ENCODE assay signal across 8 mouse cellular contexts in the genomic region with DNA sequence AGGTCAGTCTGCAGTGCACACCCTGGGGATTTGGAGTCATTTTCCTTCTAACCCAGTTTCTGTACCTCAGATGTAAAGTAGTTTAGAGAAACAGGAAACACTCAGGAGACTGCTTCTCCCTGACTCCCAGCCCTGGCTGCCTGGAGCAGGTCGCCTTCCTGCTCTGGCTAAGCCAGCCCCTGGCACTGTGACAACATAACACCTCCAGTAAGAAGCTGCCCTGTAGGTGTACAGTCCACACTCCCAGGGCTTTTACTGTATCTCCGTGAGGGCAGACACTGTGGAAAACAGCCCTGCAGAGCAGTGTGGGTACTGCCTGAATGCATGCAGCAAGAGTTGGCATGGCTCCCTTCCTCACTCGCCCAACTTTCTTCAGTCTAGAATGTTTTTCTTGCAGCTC. TPM values are rescaled to one million over a fixed set of nuclear protein-coding genes. Genes with fewer than 3 reads are reported as not detected.
DNase-seq lines count a peak whose midpoint lies in the region; ATAC-seq lines count a peak whose summit lies in the region.

No protein-coding gene starts in this region.

- no peak for ATAC-seq in heart, embryonic 14.5 days (ENCODE audit: insufficient number of reproducible peaks, insufficient read depth, low FRiP score, low read depth)
- ATAC-seq in neural tube, embryonic 14.5 days (ENCODE audit: low read depth), result no peak

- H3K36me3 ChIP-seq in heart, embryonic 14.5 days (ENCODE audit: control insufficient read depth, insufficient read depth, low read length), result peaks cover 23% of the 10 kb centered on the region
- no peaks in the 10 kb centered on the region for H3K36me3 ChIP-seq in neural tube, embryonic 14.5 days (ENCODE audit: control insufficient read depth, insufficient read depth, low read length)

- DNase-seq in adrenal gland, adult (ENCODE audit: inconsistent age in 2 of 2, low spot score in 1 of 2), result peak; percentile 33 to 71
- DNase-seq in adrenal gland, adult 8-10 months, result no peak
- DNase-seq in cerebellum, adult 9-10 months, result peak; percentile 89
- peak; percentile 75 for DNase-seq in kidney, postnatal 14 days
- no peak for DNase-seq in urinary bladder, postnatal 10 days (ENCODE audit: low spot score)
- no peak for DNase-seq in urinary bladder, postnatal 14 days (ENCODE audit: low spot score)

- no peaks in the 10 kb centered on the region for H3K9me3 ChIP-seq in heart, embryonic 14.5 days (ENCODE audit: control insufficient read depth, low read length)
- H3K9me3 ChIP-seq in neural tube, embryonic 14.5 days (ENCODE audit: control insufficient read depth, low read length), result no peaks in the 10 kb centered on the region

- peak overlapping the region; percentile 10 to 94 for H3K27ac ChIP-seq in heart, embryonic 14.5 days (replicated peaks in 1 of 2; ENCODE audit: control insufficient read depth in 1 of 2, insufficient read depth in 1 of 2, low read depth in 2 of 2, low read length in 2 of 2)
- no peak overlapping the region for H3K27ac ChIP-seq in neural tube, embryonic 14.5 days (ENCODE audit: low read depth, low read length)

- peak overlapping the region; percentile 97 for H3K9ac ChIP-seq in heart, embryonic 14.5 days (ENCODE audit: low read length)
- H3K9ac ChIP-seq in neural tube, embryonic 14.5 days (replicated peaks; ENCODE audit: low read depth, low read length), result no peak overlapping the region

- H3K4me3 ChIP-seq in heart, embryonic 14.5 days (ENCODE audit: control insufficient read depth in 1 of 2, insufficient read depth in 1 of 2, low read depth in 1 of 2, low read length in 2 of 2), result peak overlapping the region in 1 of 2 experiments; percentile 95; a peak in 1 of 4 replicates
- peak overlapping the region; percentile 8; the same call in 1 of the 2 replicates for H3K4me3 ChIP-seq in neural tube, embryonic 14.5 days (ENCODE audit: low read depth, low read length)

- H3K4me2 ChIP-seq in heart, embryonic 14.5 days (ENCODE audit: low read length), result peak overlapping the region; percentile 91
- H3K4me2 ChIP-seq in neural tube, embryonic 14.5 days (ENCODE audit: low read depth, low read length), result peak overlapping the region; percentile 100

- no peaks in the 10 kb centered on the region for H3K27me3 ChIP-seq in heart, embryonic 14.5 days (ENCODE audit: control insufficient read depth, insufficient read depth, low read length)
- H3K27me3 ChIP-seq in neural tube, embryonic 14.5 days (ENCODE audit: control insufficient read depth, insufficient read depth, low read length), result no peaks in the 10 kb centered on the region

- 32% methylated on average over 3 of the region's 3 CpGs for WGBS in heart, embryonic 14.5 days
- 51% methylated on average over 3 of the region's 3 CpGs for WGBS in neural tube, embryonic 14.5 days

- H3K4me1 ChIP-seq in heart, embryonic 14.5 days (ENCODE audit: control insufficient read depth in 2 of 2, insufficient read depth in 2 of 2, low read length in 2 of 2), result peaks cover 61 to 71% of the 10 kb centered on the region in 2 experiments
- H3K4me1 ChIP-seq in neural tube, embryonic 14.5 days (ENCODE audit: control insufficient read depth, insufficient read depth, low read length), result peaks cover 72% of the 10 kb centered on the region

RNA-seq across cellular contexts. Expression of a gene that starts 3.4 kb away (rescaled TPM):
- total RNA-seq in adrenal gland, adult 8-10 months (2022), result 10 to 100 TPM; 38.6 to 50.0 (median 46.5) TPM
- polyA plus RNA-seq in heart, embryonic 14.5 days (2014; fragmentation: Nextera tagmentation; extraction: Ambion mirVana), result 4.1 and 5.0 TPM in 2 replicates
- polyA plus RNA-seq in neural tube, embryonic 14.5 days (2014; fragmentation: Nextera tagmentation; extraction: Ambion mirVana), result 10.0 and 10.2 TPM in 2 replicates

RNA-seq across cellular contexts. Expression of a gene that starts 11.2 kb away (rescaled TPM):
- total RNA-seq in adrenal gland, adult 8-10 months (2022), result not detected
- not detected in 2 replicates for polyA plus RNA-seq in heart, embryonic 14.5 days (2014; fragmentation: Nextera tagmentation; extraction: Ambion mirVana)
- not detected in 2 replicates for polyA plus RNA-seq in neural tube, embryonic 14.5 days (2014; fragmentation: Nextera tagmentation; extraction: Ambion mirVana)

RNA-seq across cellular contexts. Expression of a gene that starts 59.4 kb away (rescaled TPM):
- 10 to 100 TPM; 22.4 to 38.9 (median 31.0) TPM for total RNA-seq in adrenal gland, adult 8-10 months (2022)
- polyA plus RNA-seq in heart, embryonic 14.5 days (2014; fragmentation: Nextera tagmentation; extraction: Ambion mirVana), result 18.3 and 19.6 TPM in 2 replicates
- 13.2 and 14.9 TPM in 2 replicates for polyA plus RNA-seq in neural tube, embryonic 14.5 days (2014; fragmentation: Nextera tagmentation; extraction: Ambion mirVana)

Comparison
In these comparisons a context has a peak if more than half of its experiments do, and no peak if none do; other contexts are left out.
1. DNase-seq: peak in adrenal gland, adult (2 of 2), cerebellum, adult 9-10 months (single experiment) and kidney, postnatal 14 days (single experiment); none in adrenal gland, adult 8-10 months (single experiment), urinary bladder, postnatal 10 days (single experiment) and urinary bladder, postnatal 14 days (single experiment).